Mouse (Mus musculus): ENCODE data around the gene Atp2b2.

The Atp2b2 gene

GRCm38 (mm10) chr6:114011976-114012375, 30.4 kb downstream of the Atp2b2 start:
- DNase-seq (ENCODE audit: low spot score in 2 of 2), result no peak

GRCm38 (mm10) chr6:114003796-114004195, 38.6 kb downstream of the Atp2b2 start:
- no peak for DNase-seq (ENCODE audit: low spot score in 2 of 2)

GRCm38 (mm10) chr6:114000928-114001327, 41.5 kb downstream of the Atp2b2 start:
- DNase-seq (ENCODE audit: low spot score in 2 of 2), result no peak

GRCm38 (mm10) chr6:114000304-114000703, 42.1 kb downstream of the Atp2b2 start:
- DNase-seq (ENCODE audit: low spot score in 2 of 2), result no peak

GRCm38 (mm10) chr6:113998413-113998812, 44.0 kb downstream of the Atp2b2 start:
- no peak for DNase-seq (ENCODE audit: low spot score in 2 of 2)

- no peak for DNase-seq (ENCODE audit: low spot score in 2 of 2)
Observed at GRCm38 (mm10) chr6:113994176-113994575, 48.2 kb downstream of the Atp2b2 start.

- DNase-seq (ENCODE audit: low spot score in 2 of 2), result no peak
Observed at GRCm38 (mm10) chr6:113992101-113992500, 50.3 kb downstream of the Atp2b2 start.

GRCm38 (mm10) chr6:113991482-113991881, 50.9 kb downstream of the Atp2b2 start:
- no peak for DNase-seq (ENCODE audit: low spot score in 2 of 2)

- no peak for DNase-seq (ENCODE audit: low spot score in 2 of 2)
Observed at GRCm38 (mm10) chr6:113990044-113990443, 52.4 kb downstream of the Atp2b2 start.

GRCm38 (mm10) chr6:113988521-113988920, 53.9 kb downstream of the Atp2b2 start:
- DNase-seq (ENCODE audit: low spot score in 2 of 2), result no peak

- no peak for DNase-seq (ENCODE audit: low spot score in 2 of 2)
Observed at GRCm38 (mm10) chr6:113986671-113987070, 55.7 kb downstream of the Atp2b2 start.

- no peak for DNase-seq (ENCODE audit: low spot score in 2 of 2)
Observed at GRCm38 (mm10) chr6:113978673-113979072, 63.7 kb downstream of the Atp2b2 start.

- DNase-seq (ENCODE audit: low spot score in 2 of 2), result no peak
Observed at GRCm38 (mm10) chr6:113978091-113978650, 64.2 kb downstream of the Atp2b2 start.

GRCm38 (mm10) chr6:113970900-113971299, 71.5 kb downstream of the Atp2b2 start:
- DNase-seq (ENCODE audit: low spot score in 2 of 2), result no peak

GRCm38 (mm10) chr6:113970464-113970863, 71.9 kb downstream of the Atp2b2 start:
- DNase-seq (ENCODE audit: low spot score in 2 of 2), result no peak

- DNase-seq (ENCODE audit: low spot score in 2 of 2), result no peak
Observed at GRCm38 (mm10) chr6:113969751-113970150, 72.7 kb downstream of the Atp2b2 start.

GRCm38 (mm10) chr6:113962811-113963210, 79.6 kb downstream of the Atp2b2 start:
- no peak for DNase-seq (ENCODE audit: low spot score in 2 of 2)

GRCm38 (mm10) chr6:113961658-113962057, 80.8 kb downstream of the Atp2b2 start:
- DNase-seq (ENCODE audit: low spot score in 2 of 2), result no peak

- no peak for DNase-seq (ENCODE audit: low spot score in 2 of 2)
Observed at GRCm38 (mm10) chr6:113959336-113959735, 83.1 kb downstream of the Atp2b2 start.

- DNase-seq (ENCODE audit: low spot score in 2 of 2), result no peak
Observed at GRCm38 (mm10) chr6:113958714-113959113, 83.7 kb downstream of the Atp2b2 start.

GRCm38 (mm10) chr6:113958003-113958402, 84.4 kb downstream of the Atp2b2 start:
- DNase-seq (ENCODE audit: low spot score in 2 of 2), result no peak

- DNase-seq (ENCODE audit: low spot score in 2 of 2), result no peak
Observed at GRCm38 (mm10) chr6:113957232-113957940, 85.0 kb downstream of the Atp2b2 start.

GRCm38 (mm10) chr6:113947515-113947914, 94.9 kb downstream of the Atp2b2 start:
- DNase-seq (ENCODE audit: low spot score in 2 of 2), result no peak

- DNase-seq (ENCODE audit: low spot score in 2 of 2), result no peak
Observed at GRCm38 (mm10) chr6:113942355-113942754, 100.1 kb downstream of the Atp2b2 start.
